Mouse (Mus musculus): Measurements from ENCODE around the gene Josd1.

- TF ChIP-seq MAX (IDR thresholded peaks at IDR 0.05; ENCODE audit: low read depth), result no peak
- no peak for TF ChIP-seq POLR2A (IDR thresholded peaks at IDR 0.05; ENCODE audit: insufficient read length, low read depth)
- no peak for TF ChIP-seq USF1 (IDR thresholded peaks at IDR 0.05; ENCODE audit: low read depth)
- no peak for TF ChIP-seq TCF3 (IDR thresholded peaks at IDR 0.05; ENCODE audit: insufficient read length, low read depth)
- no peak for TF ChIP-seq TCF12 (IDR thresholded peaks at IDR 0.05; ENCODE audit: insufficient read depth, poor library complexity, severe bottlenecking)
- TF ChIP-seq MYOD1 (IDR thresholded peaks at IDR 0.05; ENCODE audit: control insufficient read depth in 1 of 3, insufficient read length in 2 of 3, low read depth in 2 of 3), result peak; percentile 2 to 60 (median 6)
- no peak for TF ChIP-seq E2F4 (IDR thresholded peaks at IDR 0.05; ENCODE audit: insufficient read depth)
- TF ChIP-seq CEBPB (IDR thresholded peaks at IDR 0.05; ENCODE audit: insufficient read depth, poor library complexity, severe bottlenecking), result no peak
- TF ChIP-seq MYOG (IDR thresholded peaks at IDR 0.05; ENCODE audit: control insufficient read depth in 1 of 3, insufficient read depth in 1 of 3, insufficient read length in 2 of 3, low read depth in 2 of 3), result peak in 1 of 3 experiments; percentile 85
- no peak for TF ChIP-seq POLR2AphosphoS2 (IDR thresholded peaks at IDR 0.05; ENCODE audit: insufficient read length, low read depth)
These were observed 5.7 kb downstream of the Josd1 start for GRCm38 (mm10) chr15:79681973-79682372.
